Mouse (Mus musculus): ENCODE results near the gene Znrf1. TPM values are rescaled to one million over a fixed set of nuclear protein-coding genes. Genes with fewer than 3 reads are reported as not detected.
"Not testable (repeated sequence)": the region's sequence is repeated elsewhere in the genome, so short reads cannot be mapped to it uniquely, and the experiment has no call there.

Gene Znrf1
- total RNA-seq, 2 experiments from 2014 or later: 49.9 to 57.5 TPM

DNA sequence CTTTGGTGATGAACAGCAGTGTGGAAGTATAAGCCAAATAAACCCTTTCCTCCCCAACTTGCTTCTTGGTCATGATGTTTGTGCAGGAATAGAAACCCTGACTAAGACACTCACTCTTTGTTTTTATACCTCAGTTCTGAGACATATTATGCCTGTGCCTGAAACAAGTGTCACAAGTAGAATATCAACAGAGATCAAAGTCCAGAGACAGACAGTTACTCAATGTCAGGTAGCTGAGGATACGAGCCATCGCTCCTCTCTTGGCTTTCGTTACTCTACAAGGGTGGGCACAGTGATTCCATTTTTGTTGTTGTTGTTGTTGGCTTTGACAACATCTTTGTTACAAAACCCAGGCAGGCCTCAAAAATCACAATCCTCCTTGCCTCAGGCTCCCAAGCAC is 97.1 kb downstream of the Znrf1 start:
- no peak for DNase-seq

DNA sequence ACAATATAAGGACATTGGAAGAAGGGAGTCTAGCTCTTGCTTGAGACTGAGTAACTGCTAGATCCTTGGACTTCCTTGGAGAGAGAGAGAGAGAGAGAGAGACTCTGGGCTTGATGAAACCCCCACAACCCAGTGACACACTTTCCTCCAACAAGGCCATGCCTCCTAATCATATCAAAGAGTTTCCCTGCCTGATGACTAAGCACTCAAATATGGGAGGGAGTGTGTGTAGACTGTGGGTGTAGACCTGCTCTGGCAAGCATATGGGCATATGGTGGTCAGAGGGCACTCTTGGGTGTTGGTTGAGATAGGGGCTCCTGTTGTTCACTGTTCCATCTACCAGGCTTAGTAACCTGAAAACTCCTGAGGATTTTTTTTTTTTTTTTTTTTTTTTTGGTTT is 102.2 kb downstream of the Znrf1 start:
- no peak for DNase-seq

DNA sequence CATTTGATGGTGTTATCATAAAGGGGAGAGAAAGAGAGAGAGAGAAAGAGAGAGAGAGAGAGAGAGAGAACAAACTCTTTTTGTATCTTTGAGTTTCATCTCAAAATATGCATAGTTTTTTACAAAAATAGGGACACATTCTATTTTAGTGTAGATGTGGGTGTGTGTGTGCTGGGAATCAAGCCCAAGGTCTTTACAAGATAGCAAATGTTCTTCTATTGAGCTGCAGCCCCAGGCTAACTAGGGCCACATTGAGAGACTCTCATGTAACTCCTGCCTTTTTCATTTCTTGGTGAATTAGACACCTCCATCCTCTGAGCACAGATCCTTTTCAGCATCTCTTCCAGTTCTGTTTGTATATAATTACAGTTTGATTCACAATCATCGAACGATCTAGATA is 105.2 kb downstream of the Znrf1 start:
- no peak for DNase-seq

DNA sequence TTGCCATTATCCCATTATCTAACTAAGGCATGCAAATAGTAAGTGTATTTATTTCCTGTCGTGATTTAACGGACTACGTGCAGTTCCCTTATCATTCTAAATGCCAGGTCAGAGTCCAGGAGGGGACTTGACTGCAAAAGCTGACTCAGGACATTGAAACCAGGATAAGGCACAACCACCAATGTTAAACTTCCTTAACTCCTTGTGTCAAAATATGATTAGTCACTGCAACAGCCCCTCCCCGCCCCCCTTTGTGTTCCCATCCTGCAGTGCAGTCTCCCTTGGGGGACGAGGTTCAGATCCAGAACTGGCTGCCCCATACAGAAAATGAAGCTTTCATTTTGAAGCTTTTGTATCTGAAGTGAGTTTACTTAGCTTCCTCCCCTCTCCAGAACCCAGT is 106.6 kb downstream of the Znrf1 start:
- DNase-seq: no peak

DNA sequence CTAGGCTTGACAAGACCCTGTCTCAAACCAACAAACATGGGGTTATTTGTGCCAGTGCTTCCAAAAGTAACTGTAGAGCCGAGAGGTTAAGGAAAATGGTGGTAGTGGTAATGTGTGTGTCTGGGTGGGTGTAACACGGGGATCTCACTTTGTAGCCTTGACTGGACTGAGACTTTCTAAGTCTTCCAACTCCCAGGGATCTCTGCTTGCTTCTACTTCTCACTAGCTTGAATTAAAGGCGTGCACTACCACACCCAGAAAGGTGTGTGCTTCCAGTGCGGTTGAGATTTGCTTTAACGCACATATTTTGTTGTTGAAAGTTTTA is 107.0 kb downstream of the Znrf1 start:
- DNase-seq: no peak

DNA sequence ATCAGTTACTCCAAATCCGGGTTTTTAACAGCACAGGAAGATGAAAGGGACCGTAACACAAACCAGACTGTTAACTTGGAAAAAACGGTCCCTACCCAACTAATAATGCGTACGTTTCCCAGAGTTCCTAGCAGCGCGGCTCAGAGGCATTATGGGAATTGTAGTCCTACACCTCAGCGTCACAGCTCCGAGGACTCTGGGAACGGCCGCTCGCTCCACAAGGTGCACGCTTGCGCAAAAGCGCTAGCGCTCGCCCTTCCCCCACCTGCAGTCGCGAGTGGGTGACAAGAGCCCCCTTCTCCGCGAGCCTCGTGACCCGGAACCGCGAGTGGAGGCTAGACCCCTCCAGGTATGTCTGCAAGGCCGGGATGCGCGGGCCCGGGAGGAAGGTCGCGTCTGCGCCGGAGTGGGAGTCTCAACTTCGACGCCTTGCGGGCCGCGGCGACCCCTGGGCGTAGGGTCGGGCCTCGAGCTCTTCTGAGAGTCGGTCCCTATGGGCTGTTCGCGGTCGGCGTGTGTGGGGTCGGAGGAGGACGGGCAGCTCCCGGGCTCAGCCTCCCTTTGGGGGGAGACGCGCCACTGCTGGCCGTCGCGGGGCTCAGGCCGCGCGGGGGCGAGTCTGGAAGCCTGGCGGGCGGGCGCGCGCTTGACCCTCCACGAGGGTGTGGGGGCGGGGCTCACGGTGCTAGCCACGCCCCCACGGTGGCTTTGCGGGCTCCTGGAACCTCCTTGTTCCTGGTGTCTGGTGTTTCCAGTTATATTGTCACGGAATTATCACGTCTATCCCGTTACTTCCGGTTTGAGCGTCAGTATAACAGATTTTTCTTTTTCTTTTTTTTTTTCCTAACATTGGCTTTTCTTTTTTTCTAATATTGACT is 107.6 kb downstream of the Znrf1 start, which contains the start of gene Zfp1:
Gene Zfp1, plus strand, starts transcription at position 138 of the 878 bp plus-strand sequence.
- DNase-seq: peak; percentile 89

DNA sequence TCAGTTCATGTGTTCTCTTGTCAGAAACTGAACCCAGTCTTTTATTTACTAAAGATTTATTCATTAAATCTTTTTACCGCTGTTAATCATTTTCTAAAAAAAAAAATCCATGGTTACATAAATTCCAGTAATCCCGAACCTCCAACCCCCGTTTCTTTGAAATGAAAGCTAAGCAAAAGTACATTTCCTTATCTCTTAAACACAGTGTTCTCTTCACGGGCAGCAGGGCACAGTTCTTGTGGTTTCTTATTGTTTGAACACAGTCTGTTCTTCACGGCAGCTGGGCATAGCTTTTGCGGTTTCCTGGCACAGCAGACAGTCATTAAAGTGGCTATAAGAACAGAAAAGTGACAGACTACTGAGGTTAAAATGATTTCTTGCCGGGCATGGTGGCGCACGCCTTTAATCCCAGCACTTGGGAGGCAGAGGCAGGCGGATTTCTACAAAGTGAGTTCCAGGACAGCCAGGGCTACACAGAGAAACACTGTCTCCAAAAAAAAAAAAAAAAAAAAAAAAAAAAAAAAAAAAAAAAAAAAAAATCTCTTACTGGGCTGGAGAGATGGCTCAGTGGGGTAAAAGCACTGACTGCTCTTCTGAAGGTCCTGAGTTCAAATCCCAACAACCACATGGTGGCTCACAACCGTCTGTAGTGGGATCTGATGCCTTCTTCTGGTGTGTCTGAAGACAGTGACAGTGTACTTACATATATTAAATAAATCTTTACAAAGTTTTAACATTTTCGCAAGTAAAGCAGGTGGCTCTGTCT is 108.6 kb downstream of the Znrf1 start:
- not testable (repeated sequence) for DNase-seq

DNA sequence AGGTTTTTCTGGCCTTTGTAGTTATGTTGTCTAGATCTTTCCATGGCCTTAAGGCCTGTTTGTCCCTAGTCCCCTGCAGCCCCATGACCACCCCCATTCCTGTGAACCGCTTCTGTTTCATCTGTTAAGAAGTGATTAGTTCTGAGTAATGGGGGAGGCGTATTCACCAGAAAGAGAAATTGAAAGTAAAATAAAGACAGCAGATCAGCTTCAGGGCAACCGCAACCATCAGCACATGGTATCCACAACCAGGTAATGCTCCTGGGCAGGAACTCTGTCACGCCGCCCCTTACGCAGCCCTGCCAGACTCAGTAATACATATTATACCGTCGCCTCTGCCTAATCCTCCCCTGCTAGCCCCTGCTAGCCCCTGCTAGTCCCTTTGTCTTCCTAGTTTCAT is 109.8 kb downstream of the Znrf1 start:
- DNase-seq: no peak

DNA sequence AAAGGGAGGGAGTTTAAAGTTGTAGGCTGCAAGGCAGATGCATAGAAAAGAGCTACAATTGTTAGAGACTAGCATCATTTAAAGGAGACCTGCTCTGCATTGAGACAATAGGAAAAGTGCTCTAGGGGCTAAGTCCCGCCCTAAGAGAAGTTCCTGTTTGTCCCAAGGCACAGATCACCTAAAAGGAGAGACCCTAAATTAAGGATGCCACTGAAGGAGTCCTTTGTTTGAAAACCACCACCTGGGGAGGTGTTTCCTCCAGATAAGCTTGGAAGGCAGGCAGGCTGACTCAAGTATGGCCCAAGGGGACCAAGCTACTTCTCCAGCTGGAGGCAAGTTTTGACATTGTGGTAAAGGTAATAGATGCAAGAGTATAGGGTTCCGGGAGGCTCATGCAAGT is 112.9 kb downstream of the Znrf1 start:
- no peak for DNase-seq

DNA sequence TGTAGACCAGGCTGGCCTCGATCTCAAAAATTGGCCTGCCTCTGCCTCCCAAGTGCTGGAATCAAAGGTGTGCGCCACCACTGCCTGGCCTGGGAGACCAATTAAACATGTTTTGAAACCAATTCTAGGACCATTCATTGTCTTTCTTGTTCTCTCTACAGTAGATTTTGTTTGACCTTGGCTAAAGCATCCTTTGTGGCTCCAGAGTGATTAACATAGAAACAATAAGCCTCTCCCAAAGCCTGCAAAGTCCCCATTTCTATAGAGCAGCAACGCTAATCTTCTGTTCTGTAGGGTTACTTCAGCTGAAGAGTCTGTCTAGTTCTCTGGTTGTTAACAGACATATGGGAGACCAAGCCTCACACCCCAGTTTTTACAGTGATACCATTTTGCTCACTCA is 114.8 kb downstream of the Znrf1 start:
- DNase-seq: no peak

DNA sequence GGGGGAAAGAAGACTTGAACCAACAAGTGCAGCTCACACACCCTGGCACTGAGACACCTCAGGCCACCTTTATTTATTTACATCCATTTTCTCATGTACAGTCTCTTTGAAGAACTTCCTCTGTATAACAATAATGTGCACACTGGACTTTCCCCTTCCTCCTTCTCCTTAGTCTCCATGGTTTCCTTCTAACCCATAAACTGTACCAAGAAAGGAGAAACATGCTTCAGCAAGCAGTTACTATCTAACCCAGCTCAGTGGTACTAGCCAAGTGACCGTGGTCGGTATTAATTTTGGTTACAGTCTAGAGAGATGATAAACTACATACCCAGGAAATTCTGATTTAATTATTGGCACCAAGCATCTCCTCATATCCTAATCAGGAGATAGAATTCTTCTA is 117.6 kb downstream of the Znrf1 start:
- DNase-seq: no peak

DNA sequence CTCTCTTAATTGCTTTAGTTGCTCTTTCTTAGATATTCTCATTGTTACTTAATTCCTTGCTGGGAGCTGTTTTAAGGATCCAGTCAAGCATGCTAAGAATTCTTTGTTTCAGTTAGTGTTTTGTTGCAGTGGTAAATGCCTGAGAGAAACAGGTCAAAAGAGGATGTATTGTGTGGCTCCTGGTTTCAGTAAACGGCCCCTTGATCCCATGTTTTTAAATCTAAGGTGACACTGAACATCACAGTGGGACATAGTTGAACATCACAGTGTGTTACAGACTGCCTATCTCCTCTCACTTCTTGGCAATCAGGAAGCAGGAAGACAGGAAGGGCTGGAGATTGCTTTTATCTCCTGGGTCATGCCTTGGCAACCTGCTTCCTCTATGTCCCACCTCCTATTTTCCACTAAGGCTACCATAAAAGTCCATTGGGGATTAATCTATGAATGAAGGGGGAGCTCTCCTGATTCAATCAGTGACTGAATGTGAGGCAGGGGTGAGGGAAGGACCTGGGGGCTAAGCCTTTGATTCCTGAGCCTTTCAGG is 121.5 kb downstream of the Znrf1 start:
- DNase-seq: no peak

DNA sequence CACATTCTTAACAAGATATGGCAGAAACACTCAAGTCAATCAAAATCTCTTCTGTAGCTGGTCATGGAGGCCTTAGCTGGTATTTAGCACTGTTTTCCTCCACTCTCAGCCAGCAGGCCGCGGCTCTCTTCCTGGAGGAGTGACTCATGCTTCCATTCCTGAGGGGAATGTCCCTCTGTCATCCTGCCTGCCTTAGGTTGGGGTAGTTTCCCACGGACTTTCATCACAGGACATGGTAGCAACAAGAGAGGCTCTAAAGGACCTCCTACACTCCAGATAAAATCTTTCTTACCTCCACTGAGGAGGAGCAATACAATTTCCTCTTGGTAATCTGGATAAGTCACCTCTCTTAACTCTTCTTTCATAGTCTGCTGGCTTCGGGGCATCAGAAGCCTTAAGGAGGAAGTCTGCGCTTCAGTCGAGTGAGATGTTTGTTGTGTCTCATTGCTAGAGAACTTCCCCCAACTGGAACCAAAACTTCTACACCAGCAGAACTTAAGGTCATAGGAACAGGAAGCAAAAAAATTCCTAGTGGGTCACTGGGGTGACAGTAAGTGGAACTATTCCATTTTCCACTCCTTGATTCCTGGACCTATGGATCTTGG is 123.0 kb downstream of the Znrf1 start:
- DNase-seq: no peak

DNA sequence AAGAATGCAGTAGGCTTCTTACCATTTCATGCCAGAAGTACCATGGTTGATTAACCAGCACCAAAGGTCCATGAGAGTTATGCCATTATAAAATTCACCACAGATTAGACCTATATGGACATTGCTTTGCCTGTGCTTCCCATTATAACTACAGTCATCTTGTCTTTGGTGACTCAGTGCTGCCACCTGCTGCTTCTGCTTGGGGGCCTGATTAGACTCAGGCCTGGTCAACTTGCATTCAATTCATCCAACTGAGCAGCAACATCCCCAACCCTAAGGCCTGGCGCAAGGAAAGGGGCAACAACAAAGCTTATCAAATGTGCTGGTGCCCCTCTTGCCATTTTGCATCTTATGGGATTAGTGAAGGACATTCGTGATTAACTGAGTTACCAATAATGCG is 126.6 kb downstream of the Znrf1 start:
- peak; percentile 46 for DNase-seq

DNA sequence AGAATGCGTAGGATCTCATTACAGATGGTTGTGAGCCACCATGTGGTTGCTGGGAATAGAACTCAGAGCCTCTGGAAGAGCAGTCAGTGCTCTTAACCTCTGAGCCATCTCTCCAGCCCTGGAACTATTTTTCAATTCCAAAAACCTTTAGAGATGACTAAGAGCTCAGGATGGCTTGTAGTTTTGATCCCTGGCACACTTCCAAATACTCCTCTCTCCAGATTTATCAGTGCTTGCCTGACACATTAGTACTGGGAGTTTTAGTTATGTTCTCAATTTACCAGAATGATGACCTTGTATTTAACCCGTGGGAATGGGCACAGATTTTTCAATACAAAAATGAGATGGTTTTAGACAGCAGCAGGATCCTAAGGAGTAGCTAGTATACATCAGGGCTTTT is 130.9 kb downstream of the Znrf1 start:
- DNase-seq: no peak

Other genes starting within 250 kb of the Znrf1 start
- 1 to 10 TPM; 4.3 to 4.4 TPM for gene Rfwd3, start 235.9 kb upstream of the Znrf1 start, total RNA-seq (2021)
- 1 to 10 TPM in 1 of 2 experiments, under 1 TPM in 1; 0.97 to 1.2 TPM for gene Mlkl, start 197.9 kb upstream of the Znrf1 start, total RNA-seq (2021)
- gene Fa2h, start 142.3 kb upstream of the Znrf1 start, total RNA-seq (2021): 1 to 10 TPM; 1.4 to 1.8 TPM
- 1 to 10 TPM; 6.5 to 8.5 TPM for gene Wdr59, start 14.0 kb upstream of the Znrf1 start, total RNA-seq (2021)
- 10 to 100 TPM; 31.7 to 33.6 TPM for gene Ldhd, start 94.3 kb downstream of the Znrf1 start, total RNA-seq (2021)
- 1 to 10 TPM; 5.3 to 6.8 TPM for gene Zfp1, start 107.3 kb downstream of the Znrf1 start, total RNA-seq (2021)
- not detected for gene Ctrb1, start 154.9 kb downstream of the Znrf1 start, total RNA-seq (2021)
- 1 to 10 TPM; 8.7 to 9.7 TPM for gene Bcar1, start 207.7 kb downstream of the Znrf1 start, total RNA-seq (2021)

Measured in gastrocnemius, postnatal 25 days (tissue).